Mouse (Mus musculus) c-Kit-positive CD71-positive TER-119-positive erythroid progenitor cells, embryonic 14.5 days (primary cell): ENCODE results near the gene Lsm7.

ENCODE experiments used
- DNase-seq: peaks from one replicate; pipeline ENCODE4 v3.0.0-alpha.2; 2013; ENCODE audit warnings: low spot score

The Lsm7 gene

GRCm38 (mm10) chr10:80854913-80855748 is at the start of gene Lsm7, which contains the start of gene Sppl2b:
Lsm7 (minus strand) TSS chr10:80855209.
Sppl2b (plus strand) TSS chr10:80855275.
- peak; percentile 93 for DNase-seq

GRCm38 (mm10) chr10:80904709-80905108 is 49.7 kb upstream of the Lsm7 start:
- no peak for DNase-seq

GRCm38 (mm10) chr10:80904004-80904693 is 49.1 kb upstream of the Lsm7 start:
- DNase-seq: no peak

GRCm38 (mm10) chr10:80903282-80903681 is 48.3 kb upstream of the Lsm7 start:
- no peak for DNase-seq

GRCm38 (mm10) chr10:80902273-80902940 is 47.4 kb upstream of the Lsm7 start:
- no peak for DNase-seq

GRCm38 (mm10) chr10:80901409-80902272 is 46.6 kb upstream of the Lsm7 start:
- DNase-seq: no peak

GRCm38 (mm10) chr10:80900318-80901247 is 45.6 kb upstream of the Lsm7 start, which contains the start of gene Timm13:
Timm13 (minus strand) TSS chr10:80900969.
- DNase-seq: peak; percentile 99

GRCm38 (mm10) chr10:80899591-80900317 is 44.7 kb upstream of the Lsm7 start:
- DNase-seq: no peak

- no peak for DNase-seq
Observed at GRCm38 (mm10) chr10:80899074-80899473, 44.1 kb upstream of the Lsm7 start.

- no peak for DNase-seq
Observed at GRCm38 (mm10) chr10:80897861-80898510, 43.0 kb upstream of the Lsm7 start.

- DNase-seq: no peak
Observed at GRCm38 (mm10) chr10:80896581-80897485, 41.8 kb upstream of the Lsm7 start.

- no peak for DNase-seq
Observed at GRCm38 (mm10) chr10:80895697-80896096, 40.7 kb upstream of the Lsm7 start.

GRCm38 (mm10) chr10:80895100-80895499 is 40.1 kb upstream of the Lsm7 start:
- no peak for DNase-seq

GRCm38 (mm10) chr10:80887181-80887580 is 32.2 kb upstream of the Lsm7 start:
- no peak for DNase-seq

GRCm38 (mm10) chr10:80881301-80881700 is 26.3 kb upstream of the Lsm7 start:
- DNase-seq: peak; percentile 74

GRCm38 (mm10) chr10:80880901-80881300 is 25.9 kb upstream of the Lsm7 start:
- no peak for DNase-seq

GRCm38 (mm10) chr10:80880131-80880641 is 25.2 kb upstream of the Lsm7 start:
- peak; percentile 84 for DNase-seq

GRCm38 (mm10) chr10:80876594-80876993 is 21.6 kb upstream of the Lsm7 start:
- no peak for DNase-seq
